Mouse (Mus musculus) erythroblast, embryonic 14.5 days (primary cell): ENCODE results near the gene Git2.

Experiments
- GATA1 ChIP-seq: IDR thresholded peaks from 2 replicates; pipeline ENCODE4 v1.6.1; 2012; ENCODE audit warnings: low read length, inconsistent platforms, mixed read lengths
- TAL1 ChIP-seq: IDR thresholded peaks from 3 replicates; pipeline ENCODE4 v1.6.1; 2012; ENCODE audit warnings: low read length, inconsistent platforms, mixed read lengths

- TF ChIP-seq TAL1 (no peak), GATA1 (no peak)
Measured at GRCm38 (mm10) chr5:114714551-114714950, 60.8 kb downstream of the Git2 start.
